Comparison of ENCODE assay signal across 16 mouse cellular contexts in genomic region chr19:4417713-4418112, GRCm38 (mm10). TPM values are rescaled to one million over a fixed set of nuclear protein-coding genes. Genes with fewer than 3 reads are reported as not detected.
A peak's percentile ranks its signal among the peaks of the same experiment; 100 is the strongest.
DNase-seq lines count a peak whose midpoint lies in the region; TF ChIP-seq lines count a peak whose summit lies in the region.
"Had no signal": no experiment of that assay in that cellular context is flagged by ENCODE, and none has a peak within 500 bp of the region (broad histone marks: within the 10 kb centered on the region; RNA-seq: fewer than 3 reads in every experiment).

No protein-coding gene starts in this region.

- peak; percentile 52 for DNase-seq in heart, adult 11 months
- no peak for DNase-seq in heart, postnatal 10 days
- peak; percentile 13 for DNase-seq in urinary bladder, adult 2 months (ENCODE audit: low spot score)
- DNase-seq in urinary bladder, postnatal 36 days (ENCODE audit: low spot score in 2 of 2), result no peak
- no peak for DNase-seq in cerebellum, adult 2 months
- DNase-seq: adrenal gland, adult 8-10 months had no signal

- peaks cover 10% of the 10 kb centered on the region; the same call in 1 of the 2 replicates for H3K4me1 ChIP-seq in small intestine, adult 2 months (ENCODE audit: control insufficient read depth, insufficient read depth, insufficient read length, low read length)
- H3K4me1 ChIP-seq in cerebellum, adult 2 months (ENCODE audit: control insufficient read depth, insufficient read depth, low read length), result peaks cover 13% of the 10 kb centered on the region
- H3K4me1 ChIP-seq: embryonic facial prominence, embryonic 13.5 days; forebrain, embryonic 13.5 days had no signal

- TF ChIP-seq CTCF in small intestine, adult 2 months (IDR thresholded peaks at IDR 0.05; ENCODE audit: extremely low read depth, insufficient read length, insufficient replicate concordance, low read depth, low read length), result no peak
- no peak for TF ChIP-seq CTCF in cerebellum, adult 2 months (IDR thresholded peaks at IDR 0.05; ENCODE audit: borderline replicate concordance, insufficient read depth, low read depth, low read length)

- no peaks in the 10 kb centered on the region for H3K27me3 ChIP-seq in small intestine, adult 2 months (ENCODE audit: control insufficient read depth, insufficient read depth, low read length)
- no peaks in the 10 kb centered on the region for H3K27me3 ChIP-seq in cerebellum, adult 2 months (ENCODE audit: control insufficient read depth, insufficient read depth, low read length)
- H3K27me3 ChIP-seq: embryonic facial prominence, embryonic 13.5 days; forebrain, embryonic 13.5 days; heart, embryonic 12.5 days; heart, embryonic 15.5 days had no signal

- TF ChIP-seq POLR2A in small intestine, adult 2 months (IDR thresholded peaks at IDR 0.05; ENCODE audit: low read depth, low read length), result no peak
- no peak for TF ChIP-seq POLR2A in cerebellum, adult 2 months (IDR thresholded peaks at IDR 0.05; ENCODE audit: borderline replicate concordance, insufficient read depth, low read length)

- peak overlapping the region; percentile 63 for H3K27ac ChIP-seq in small intestine, adult 2 months (ENCODE audit: insufficient read depth, low read depth, low read length)
- H3K27ac ChIP-seq in cerebellum, adult 2 months (ENCODE audit: insufficient read depth, low read length), result no peak overlapping the region
- H3K27ac ChIP-seq: embryonic facial prominence, embryonic 13.5 days; forebrain, embryonic 13.5 days; heart, adult 2 months; heart, embryonic 15.5 days; hindbrain, embryonic 14.5 days; hindbrain, postnatal 0 days had no signal

- H3K36me3 ChIP-seq in small intestine, adult 2 months (ENCODE audit: control insufficient read depth, insufficient read depth, low read length), result no peaks in the 10 kb centered on the region

- H3K4me3 ChIP-seq in small intestine, adult 2 months (ENCODE audit: low read depth, low read length), result no peak overlapping the region
- no peak overlapping the region for H3K4me3 ChIP-seq in cerebellum, adult 2 months (replicated peaks; ENCODE audit: insufficient read depth, low read depth, low read length)
- H3K4me3 ChIP-seq: embryonic facial prominence, embryonic 13.5 days; erythroblast, embryonic 14.5 days; forebrain, embryonic 13.5 days; heart, adult 2 months; heart, embryonic 12.5 days; heart, embryonic 15.5 days had no signal

- intact Hi-C loops in heart, postnatal 10 days (cut with DNase I), result loop anchor here (2.0 to 5.0 kb wide), 2 partner anchors 79 to 160 kb away; no protein-coding TSS in a partner anchor

RNA-seq across cellular contexts. Expression of gene Kdm2a, which starts 19.6 kb away (rescaled TPM):
- 10 to 100 TPM; 50.4 to 54.4 TPM for total RNA-seq in heart, postnatal 10 days (2021)
- 63.5 and 67.8 TPM in 2 replicates for polyA plus RNA-seq in urinary bladder, adult 2 months (2012; rRNA removed)
- 37.8 and 100 TPM in 2 replicates for polyA plus RNA-seq in small intestine, adult 2 months (2012; rRNA removed)
- 87.1 and 90.4 TPM in 2 replicates for polyA plus RNA-seq in cerebellum, adult 2 months (2012; rRNA removed)

RNA-seq across cellular contexts. Expression of gene Rhod, which starts 21.5 kb away (rescaled TPM):
- total RNA-seq in heart, postnatal 10 days (2021), result 10 to 100 TPM in 1 of 2 experiments, 1 to 10 TPM in 1; 8.5 to 10.6 TPM
- polyA plus RNA-seq in urinary bladder, adult 2 months (2012; rRNA removed), result 15.0 and 18.7 TPM in 2 replicates
- 56.0 and 168 TPM in 2 replicates for polyA plus RNA-seq in small intestine, adult 2 months (2012; rRNA removed)
- 9.9 and 10.5 TPM in 2 replicates for polyA plus RNA-seq in cerebellum, adult 2 months (2012; rRNA removed)
- total RNA-seq: common myeloid progenitor, adult 5-6 weeks had no signal
- polyA plus RNA-seq: erythroblast, embryonic 14.5 days had no signal

RNA-seq across cellular contexts. Expression of gene Syt12, which starts 59.5 kb away (rescaled TPM):
- 1 to 10 TPM in 1 of 2 experiments, under 1 TPM in 1; 0.47 to 2.7 TPM for total RNA-seq in heart, postnatal 10 days (2021)
- polyA plus RNA-seq in urinary bladder, adult 2 months (2012; rRNA removed), result 0.27 and 0.70 TPM in 2 replicates
- polyA plus RNA-seq in small intestine, adult 2 months (2012; rRNA removed), result 9.3 and 41.8 TPM in 2 replicates
- polyA plus RNA-seq in cerebellum, adult 2 months (2012; rRNA removed), result 82.4 and 104 TPM in 2 replicates
- total RNA-seq: common myeloid progenitor, adult 5-6 weeks had no signal
- polyA plus RNA-seq: erythroblast, embryonic 14.5 days had no signal

Comparison
In these comparisons a context has a peak if more than half of its experiments do, and no peak if none do; other contexts are left out.
1. DNase-seq: peak in heart, adult 11 months (single experiment) and urinary bladder, adult 2 months (single experiment); none in heart, postnatal 10 days (0 of 2), urinary bladder, postnatal 36 days (0 of 2) and cerebellum, adult 2 months (0 of 2).